Mouse (Mus musculus): ENCODE data around the gene Shc4. TPM values are rescaled to one million over a fixed set of nuclear protein-coding genes. Genes with fewer than 3 reads are reported as not detected.
A peak's percentile ranks its signal among the peaks of the same experiment; 100 is the strongest.

Gene Shc4
- polyA plus RNA-seq, 1 experiment from 2014 or later, result 3.0 TPM

DNA sequence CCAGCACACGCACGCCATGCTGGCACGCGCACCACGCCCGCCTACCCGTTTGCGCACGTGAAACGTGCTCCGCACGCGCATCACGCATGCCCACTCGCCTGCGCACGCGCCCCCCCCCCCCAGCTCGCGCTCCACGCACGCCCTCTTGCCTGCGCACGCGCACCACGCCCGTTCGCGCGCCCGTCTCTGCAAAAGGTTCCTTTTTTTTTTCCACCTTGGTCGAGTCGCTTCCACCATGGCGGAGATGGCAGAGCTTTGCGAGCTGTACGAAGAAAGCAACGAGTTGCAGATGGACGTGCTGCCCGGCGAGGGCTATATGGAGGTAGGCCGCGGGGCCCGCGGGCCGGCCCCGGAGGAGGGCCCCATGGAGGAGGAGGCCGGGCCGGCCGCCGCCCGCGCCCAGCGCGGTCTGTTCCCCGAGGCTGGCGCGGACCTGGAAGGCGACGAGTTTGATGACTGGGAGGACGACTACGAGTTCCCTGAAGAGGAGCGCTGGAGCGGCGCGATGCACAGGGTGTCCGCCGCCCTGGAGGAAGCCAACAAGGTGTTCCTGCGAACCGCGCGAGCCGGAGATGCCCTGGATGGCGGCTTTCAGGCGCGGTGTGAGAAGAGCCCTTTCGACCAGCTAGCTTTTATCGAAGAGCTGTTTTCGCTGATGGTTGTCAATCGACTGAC lies 50.9 kb downstream of the Shc4 start, which contains the start of gene Eid1:
TSS of gene Eid1 (plus strand) at position 139 of the 675 bp plus-strand sequence.
- no peaks in the 10 kb centered on the region for H3K27me3 ChIP-seq (ENCODE audit: control insufficient read depth, insufficient read depth, low read depth, low read length)
- H3K4me1 ChIP-seq (ENCODE audit: control insufficient read depth, insufficient read depth, low read length), result peaks cover 12% of the 10 kb centered on the region
- H3K9me3 ChIP-seq (replicated peaks; ENCODE audit: control insufficient read depth, low read length, poor library complexity, severe bottlenecking), result no peaks in the 10 kb centered on the region
- peak within 1 kb of the TSS; percentile 94 for H3K27ac ChIP-seq (ENCODE audit: low read length)
- peak; percentile 96 for ATAC-seq
- WGBS, result under 1% methylated on average over 71 of the region's 79 CpGs
- peak within 1 kb of the TSS; percentile 65 for H3K4me3 ChIP-seq (ENCODE audit: low read depth, low read length)
- H3K36me3 ChIP-seq (ENCODE audit: control insufficient read depth, insufficient read depth, low read length), result no peaks in the 10 kb centered on the region; the same call in 1 of the 2 replicates
- peak within 1 kb of the TSS; percentile 91 for H3K9ac ChIP-seq (ENCODE audit: low read depth, low read length)
- H3K4me2 ChIP-seq (ENCODE audit: low read length), result peak within 1 kb of the TSS; percentile 64

DNA sequence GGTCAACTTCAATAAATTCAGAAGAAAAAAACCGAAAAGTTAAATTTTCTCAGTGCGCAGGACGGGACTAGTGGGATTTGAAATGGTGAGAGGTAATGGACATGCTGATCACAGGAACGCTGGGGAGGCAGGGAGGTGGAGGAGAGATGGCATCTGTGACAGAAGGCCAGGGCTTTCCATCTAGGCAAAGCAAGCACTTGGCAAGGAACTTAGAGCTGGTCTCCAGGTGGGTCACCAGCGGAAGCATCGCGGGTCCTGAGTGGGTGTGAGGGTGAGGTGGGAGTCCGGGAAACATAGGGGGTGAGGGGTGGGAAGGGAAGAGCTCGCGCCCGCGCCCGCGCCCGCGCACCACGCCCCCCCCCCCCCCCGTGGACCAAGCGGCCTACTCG lies 51.4 kb downstream of the Shc4 start:
- peak; percentile 87; the same call in 1 of the 2 replicates for ATAC-seq
- 19% methylated on average over 11 of the region's 20 CpGs for WGBS
- peak overlapping the region; percentile 65 for H3K4me3 ChIP-seq (ENCODE audit: low read depth, low read length)
- peak overlapping the region; percentile 94 for H3K27ac ChIP-seq (ENCODE audit: low read length)
- no peaks in the 10 kb centered on the region for H3K9me3 ChIP-seq (replicated peaks; ENCODE audit: control insufficient read depth, low read length, poor library complexity, severe bottlenecking)
- no peaks in the 10 kb centered on the region for H3K27me3 ChIP-seq (ENCODE audit: control insufficient read depth, insufficient read depth, low read depth, low read length)
- peaks cover 12% of the 10 kb centered on the region for H3K4me1 ChIP-seq (ENCODE audit: control insufficient read depth, insufficient read depth, low read length)
- H3K9ac ChIP-seq (ENCODE audit: low read depth, low read length), result peak overlapping the region; percentile 91
- H3K4me2 ChIP-seq (ENCODE audit: low read length), result peak overlapping the region; percentile 64
- H3K36me3 ChIP-seq (ENCODE audit: control insufficient read depth, insufficient read depth, low read length), result no peaks in the 10 kb centered on the region; the same call in 1 of the 2 replicates

DNA sequence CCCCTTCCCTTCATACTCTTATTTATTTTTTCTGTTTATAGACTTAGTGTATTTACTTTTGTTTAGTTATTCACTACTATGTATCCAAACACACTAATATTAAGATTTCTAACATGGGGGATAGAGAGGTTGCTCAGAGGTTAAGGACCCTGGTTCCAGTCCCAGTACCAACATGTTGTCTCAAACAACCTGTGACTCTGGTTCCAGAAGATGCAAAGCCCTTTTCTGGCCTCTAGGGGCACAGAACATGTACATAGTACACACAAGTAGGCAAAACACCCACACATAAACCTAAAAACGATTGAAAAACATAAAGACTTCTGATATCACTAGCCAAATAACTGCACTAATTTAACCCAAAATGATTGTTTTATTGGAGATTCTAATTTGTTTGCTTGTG lies 53.1 kb downstream of the Shc4 start:
- Histone ChIP-seq H3K27ac (ENCODE audit: low read length) (no peak overlapping the region), H3K4me3 (ENCODE audit: low read depth, low read length) (no peak overlapping the region), H3K9ac (ENCODE audit: low read depth, low read length) (no peak overlapping the region), H3K36me3 (ENCODE audit: control insufficient read depth, insufficient read depth, low read length) (no peaks in the 10 kb centered on the region; the same call in 1 of the 2 replicates), H3K4me2 (ENCODE audit: low read length) (no peak overlapping the region), H3K4me1 (ENCODE audit: control insufficient read depth, insufficient read depth, low read length) (peaks cover 12% of the 10 kb centered on the region), H3K27me3 (ENCODE audit: control insufficient read depth, insufficient read depth, low read depth, low read length) (no peaks in the 10 kb centered on the region), H3K9me3 (replicated peaks; ENCODE audit: control insufficient read depth, low read length, poor library complexity, severe bottlenecking) (no peaks in the 10 kb centered on the region)
- no peak for ATAC-seq
- 52% methylated on average over 1 of the region's 1 CpGs for WGBS

DNA sequence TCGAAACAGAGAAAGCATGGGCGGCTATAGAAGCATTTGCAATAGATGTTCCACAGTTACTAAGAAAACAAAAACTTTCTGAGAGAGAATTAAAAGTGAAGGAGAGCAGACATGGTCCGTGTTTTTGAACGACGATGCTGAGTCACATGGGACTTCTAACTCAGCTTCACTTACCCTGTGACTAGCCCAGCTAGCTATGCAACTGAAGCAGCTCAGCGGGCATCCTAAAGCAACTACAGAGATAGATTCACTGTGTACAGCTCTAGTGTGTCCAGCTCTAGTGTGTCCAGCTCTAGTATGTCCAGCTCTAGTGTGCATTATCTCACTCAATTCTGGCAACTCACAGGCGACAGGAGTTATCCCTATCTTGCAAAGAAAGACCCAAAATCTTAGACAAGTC lies 56.2 kb downstream of the Shc4 start:
- 91% methylated on average over 7 of the region's 7 CpGs for WGBS
- Histone ChIP-seq H3K36me3 (ENCODE audit: control insufficient read depth, insufficient read depth, low read length) (no peaks in the 10 kb centered on the region), H3K4me3 (ENCODE audit: low read depth, low read length) (no peak overlapping the region), H3K4me1 (ENCODE audit: control insufficient read depth, insufficient read depth, low read length) (peaks cover 2% of the 10 kb centered on the region; the same call in 1 of the 2 replicates), H3K9ac (ENCODE audit: low read depth, low read length) (no peak overlapping the region), H3K27ac (ENCODE audit: low read length) (no peak overlapping the region), H3K9me3 (replicated peaks; ENCODE audit: control insufficient read depth, low read length, poor library complexity, severe bottlenecking) (no peaks in the 10 kb centered on the region), H3K27me3 (ENCODE audit: control insufficient read depth, insufficient read depth, low read depth, low read length) (no peaks in the 10 kb centered on the region), H3K4me2 (ENCODE audit: low read length) (no peak overlapping the region)
- ATAC-seq, result no peak

DNA sequence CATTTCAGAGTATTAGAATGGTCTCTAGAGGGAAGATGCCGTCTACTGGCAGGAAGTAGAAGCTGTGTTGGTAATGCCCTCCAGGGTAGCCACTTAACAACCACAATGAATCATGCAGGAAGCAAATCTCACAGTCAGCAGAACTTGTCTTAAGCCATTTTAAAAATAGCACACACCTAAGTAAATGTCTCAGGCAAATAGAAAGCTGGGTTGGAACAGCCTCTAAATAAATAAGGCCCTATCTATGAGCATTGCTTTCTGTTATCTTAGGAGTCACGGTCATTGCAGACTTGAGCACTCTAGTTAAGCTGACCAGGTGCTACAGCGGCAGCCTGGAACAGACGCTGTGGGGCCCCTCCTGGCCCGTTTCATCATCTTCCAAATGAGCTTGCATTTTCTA lies 56.8 kb downstream of the Shc4 start:
- H3K27ac ChIP-seq (ENCODE audit: low read length), result no peak overlapping the region
- H3K27me3 ChIP-seq (ENCODE audit: control insufficient read depth, insufficient read depth, low read depth, low read length), result no peaks in the 10 kb centered on the region
- no peak overlapping the region for H3K4me2 ChIP-seq (ENCODE audit: low read length)
- H3K9ac ChIP-seq (ENCODE audit: low read depth, low read length), result no peak overlapping the region
- H3K9me3 ChIP-seq (replicated peaks; ENCODE audit: control insufficient read depth, low read length, poor library complexity, severe bottlenecking), result no peaks in the 10 kb centered on the region
- H3K36me3 ChIP-seq (ENCODE audit: control insufficient read depth, insufficient read depth, low read length), result no peaks in the 10 kb centered on the region
- no peak overlapping the region for H3K4me3 ChIP-seq (ENCODE audit: low read depth, low read length)
- H3K4me1 ChIP-seq (ENCODE audit: control insufficient read depth, insufficient read depth, low read length), result no peaks in the 10 kb centered on the region
- 76% methylated on average over 5 of the region's 5 CpGs for WGBS
- ATAC-seq, result no peak

DNA sequence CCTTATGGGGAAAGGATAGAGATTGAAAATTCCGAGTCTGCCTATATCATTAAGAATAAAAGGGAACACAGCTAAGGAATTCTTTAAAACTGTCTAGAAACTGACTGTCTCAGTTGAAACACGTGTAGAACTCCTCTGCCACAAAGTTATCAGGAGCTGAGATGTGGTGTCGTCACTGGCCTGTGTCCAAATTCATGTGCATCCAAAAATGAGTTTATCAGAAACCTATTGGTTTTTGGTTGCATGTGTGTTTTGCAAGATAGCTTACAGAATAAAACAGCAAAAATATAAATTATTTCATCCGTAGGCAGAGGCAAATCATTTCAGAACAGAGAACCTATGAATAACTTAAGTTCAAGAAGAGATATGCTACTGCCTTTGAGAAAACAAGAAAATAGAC lies 57.3 kb downstream of the Shc4 start:
- 83% methylated on average over 4 of the region's 4 CpGs for WGBS
- Histone ChIP-seq H3K4me3 (ENCODE audit: low read depth, low read length) (no peak overlapping the region), H3K4me2 (ENCODE audit: low read length) (no peak overlapping the region), H3K36me3 (ENCODE audit: control insufficient read depth, insufficient read depth, low read length) (no peaks in the 10 kb centered on the region), H3K27me3 (ENCODE audit: control insufficient read depth, insufficient read depth, low read depth, low read length) (no peaks in the 10 kb centered on the region), H3K27ac (ENCODE audit: low read length) (no peak overlapping the region), H3K4me1 (ENCODE audit: control insufficient read depth, insufficient read depth, low read length) (no peaks in the 10 kb centered on the region), H3K9me3 (replicated peaks; ENCODE audit: control insufficient read depth, low read length, poor library complexity, severe bottlenecking) (no peaks in the 10 kb centered on the region), H3K9ac (ENCODE audit: low read depth, low read length) (no peak overlapping the region)
- ATAC-seq, result no peak

DNA sequence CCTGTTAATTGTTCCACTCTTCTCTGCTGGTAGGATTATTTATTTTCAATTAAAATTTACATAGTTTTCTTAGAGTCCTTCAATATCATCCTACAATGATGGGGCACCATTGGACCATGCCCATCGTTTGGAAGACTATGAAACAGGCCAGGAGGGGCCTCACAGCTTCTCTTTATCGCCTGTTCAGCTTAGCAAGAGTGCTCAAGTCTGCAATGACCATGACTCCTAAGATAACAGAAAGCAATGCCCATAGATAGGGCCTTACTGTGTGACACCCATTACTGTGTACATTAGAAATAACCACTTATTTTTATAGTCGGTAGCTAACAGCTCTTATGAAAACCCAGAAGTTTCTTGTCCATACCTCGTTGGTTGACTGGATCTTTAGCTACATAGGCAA lies 58.0 kb downstream of the Shc4 start:
- Histone ChIP-seq H3K9me3 (replicated peaks; ENCODE audit: control insufficient read depth, low read length, poor library complexity, severe bottlenecking) (no peaks in the 10 kb centered on the region), H3K27ac (ENCODE audit: low read length) (no peak overlapping the region), H3K27me3 (ENCODE audit: control insufficient read depth, insufficient read depth, low read depth, low read length) (no peaks in the 10 kb centered on the region), H3K9ac (ENCODE audit: low read depth, low read length) (no peak overlapping the region), H3K36me3 (ENCODE audit: control insufficient read depth, insufficient read depth, low read length) (no peaks in the 10 kb centered on the region), H3K4me2 (ENCODE audit: low read length) (no peak overlapping the region), H3K4me1 (ENCODE audit: control insufficient read depth, insufficient read depth, low read length) (no peaks in the 10 kb centered on the region), H3K4me3 (ENCODE audit: low read depth, low read length) (no peak overlapping the region)
- ATAC-seq, result no peak
- 84% methylated on average over 4 of the region's 4 CpGs for WGBS

DNA sequence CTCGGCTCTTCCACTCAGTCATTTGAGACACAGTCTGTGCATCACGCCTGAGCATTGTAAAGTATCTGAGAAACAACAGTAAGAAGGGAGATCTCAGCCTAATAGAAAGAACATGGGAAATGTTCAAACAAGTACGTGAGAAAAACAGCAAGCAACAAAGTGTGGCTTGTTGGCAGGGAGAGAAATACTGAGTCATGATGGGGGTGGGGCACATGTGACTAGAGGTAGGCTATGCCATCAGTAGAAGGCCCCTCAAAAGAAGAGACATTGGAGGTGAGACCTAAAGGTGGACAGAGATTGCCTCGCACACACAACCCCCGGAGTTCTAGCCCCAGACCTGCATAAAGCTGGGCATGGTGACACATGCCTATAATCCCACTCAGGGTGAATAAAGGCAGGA lies 58.7 kb downstream of the Shc4 start:
- 92% methylated on average over 5 of the region's 5 CpGs for WGBS
- H3K9ac ChIP-seq (ENCODE audit: low read depth, low read length), result no peak overlapping the region
- H3K9me3 ChIP-seq (replicated peaks; ENCODE audit: control insufficient read depth, low read length, poor library complexity, severe bottlenecking), result no peaks in the 10 kb centered on the region
- no peak overlapping the region for H3K27ac ChIP-seq (ENCODE audit: low read length)
- ATAC-seq, result no peak
- H3K36me3 ChIP-seq (ENCODE audit: control insufficient read depth, insufficient read depth, low read length), result no peaks in the 10 kb centered on the region
- no peak overlapping the region for H3K4me3 ChIP-seq (ENCODE audit: low read depth, low read length)
- no peak overlapping the region for H3K4me2 ChIP-seq (ENCODE audit: low read length)
- no peaks in the 10 kb centered on the region for H3K27me3 ChIP-seq (ENCODE audit: control insufficient read depth, insufficient read depth, low read depth, low read length)
- H3K4me1 ChIP-seq (ENCODE audit: control insufficient read depth, insufficient read depth, low read length), result no peaks in the 10 kb centered on the region

DNA sequence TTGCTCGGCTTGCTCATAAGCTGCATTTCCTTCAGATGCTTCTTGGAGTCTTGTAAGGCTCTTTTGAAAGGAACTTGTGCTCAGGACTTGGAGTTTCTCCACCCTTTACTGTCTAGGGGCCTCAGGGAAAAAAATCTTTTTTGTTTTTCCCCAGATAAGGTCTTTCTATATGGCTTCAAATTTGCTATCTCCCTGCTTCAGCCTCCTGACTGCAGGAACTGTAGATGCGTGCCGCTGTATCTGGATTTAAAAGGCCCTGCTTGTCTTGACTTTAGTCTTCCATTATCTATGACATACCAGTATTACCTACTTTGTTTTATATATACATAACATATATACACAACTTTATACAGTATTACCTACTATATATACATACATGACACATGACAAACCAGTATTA lies 61.4 kb downstream of the Shc4 start:
- H3K4me2 ChIP-seq (ENCODE audit: low read length), result no peak overlapping the region
- H3K27me3 ChIP-seq (ENCODE audit: control insufficient read depth, insufficient read depth, low read depth, low read length), result no peaks in the 10 kb centered on the region
- ATAC-seq, result no peak
- H3K36me3 ChIP-seq (ENCODE audit: control insufficient read depth, insufficient read depth, low read length), result no peaks in the 10 kb centered on the region
- no peaks in the 10 kb centered on the region for H3K9me3 ChIP-seq (replicated peaks; ENCODE audit: control insufficient read depth, low read length, poor library complexity, severe bottlenecking)
- 91% methylated on average over 3 of the region's 3 CpGs for WGBS
- H3K4me1 ChIP-seq (ENCODE audit: control insufficient read depth, insufficient read depth, low read length), result no peaks in the 10 kb centered on the region
- no peak overlapping the region for H3K9ac ChIP-seq (ENCODE audit: low read depth, low read length)
- no peak overlapping the region for H3K27ac ChIP-seq (ENCODE audit: low read length)
- H3K4me3 ChIP-seq (ENCODE audit: low read depth, low read length), result no peak overlapping the region

Data from midbrain, embryonic 16.5 days (tissue).